Mouse (Mus musculus): ENCODE data around the gene Elmo1.

- TF ChIP-seq CTCF (IDR thresholded peaks at IDR 0.05; ENCODE audit: control insufficient read depth, insufficient read depth, insufficient read length) (no peak), USF1 (IDR thresholded peaks at IDR 0.05; ENCODE audit: low read depth) (no peak), MYOD1 (IDR thresholded peaks at IDR 0.05; ENCODE audit: control insufficient read depth, insufficient read length, low read depth) (no peak), MAX (IDR thresholded peaks at IDR 0.05) (no peak)
These were observed 474.0 kb downstream of the Elmo1 start for GRCm38 (mm10) chr13:20564414-20564813.

All from C2C12 (cell line).